Comparison of ENCODE assay signal across 10 mouse cellular contexts in genomic region chr6:39574951-39575350, GRCm38 (mm10). TPM values are rescaled to one million over a fixed set of nuclear protein-coding genes. Genes with fewer than 3 reads are reported as not detected.
A peak's percentile ranks its signal among the peaks of the same experiment; 100 is the strongest.
DNase-seq lines count a peak whose midpoint lies in the region; ATAC-seq and TF ChIP-seq lines count a peak whose summit lies in the region.
"Had no signal": no experiment of that assay in that cellular context is flagged by ENCODE, and none has a peak within 500 bp of the region (broad histone marks: within the 10 kb centered on the region; RNA-seq: fewer than 3 reads in every experiment).

No protein-coding gene starts in this region.

- intact Hi-C loops in gastrocnemius, postnatal 36 days (cut with DNase I) = no loop called here

- no peak for TF ChIP-seq CTCF in kidney, postnatal 0 days (IDR thresholded peaks at IDR 0.05; ENCODE audit: low read depth)

- H3K9me3 ChIP-seq in kidney, postnatal 0 days (replicated peaks; ENCODE audit: low read length) = no peaks in the 10 kb centered on the region
- H3K9me3 ChIP-seq in embryonic facial prominence, embryonic 12.5 days = no peaks in the 10 kb centered on the region

- 67% methylated on average over 7 of the region's 7 CpGs for WGBS in kidney, postnatal 0 days
- WGBS in embryonic facial prominence, embryonic 12.5 days = 74% methylated on average over 7 of the region's 7 CpGs

- peaks cover 7% of the 10 kb centered on the region; the same call in 1 of the 2 replicates for H3K4me1 ChIP-seq in kidney, postnatal 0 days (replicated peaks; ENCODE audit: insufficient read depth, low read length)
- H3K4me1 ChIP-seq in embryonic facial prominence, embryonic 12.5 days = peaks cover 11% of the 10 kb centered on the region

- DNase-seq in kidney, postnatal 0 days (ENCODE audit: low spot score) = no peak
- DNase-seq in kidney, postnatal 36 days = no peak
- DNase-seq in induced T-regulatory cell, adult 2 months (ENCODE audit: low read depth) = peak; percentile 23
- DNase-seq in embryo, embryonic 11 days = no peak
- no peak for DNase-seq in right cerebral cortex, postnatal 4 days
- DNase-seq in gastrocnemius, postnatal 36 days = no peak
- DNase-seq: right cerebral cortex, adult 18-20 months had no signal

- peak overlapping the region; percentile 79; the same call in 1 of the 2 replicates for H3K9ac ChIP-seq in kidney, postnatal 0 days (ENCODE audit: low read depth, low read length)
- peak overlapping the region; percentile 83; the same call in 1 of the 2 replicates for H3K9ac ChIP-seq in embryonic facial prominence, embryonic 12.5 days

- H3K4me2 ChIP-seq in kidney, postnatal 0 days (ENCODE audit: low read length) = peak overlapping the region; percentile 84
- H3K4me2 ChIP-seq in embryonic facial prominence, embryonic 12.5 days (replicated peaks) = peak overlapping the region; percentile 86
- peak overlapping the region; percentile 84 for H3K4me2 ChIP-seq in myocyte (ENCODE audit: low read depth)

- H3K79me2 ChIP-seq in myocyte (ENCODE audit: control insufficient read depth, insufficient read depth) = no peaks in the 10 kb centered on the region

- H3K36me3 ChIP-seq in kidney, postnatal 0 days (ENCODE audit: insufficient read depth, low read length) = 0 out of 2 replicates have a peak, but pooled peaks cover 13% of the 10 kb centered on the region
- peaks cover 31% of the 10 kb centered on the region for H3K36me3 ChIP-seq in embryonic facial prominence, embryonic 12.5 days
- H3K36me3 ChIP-seq in myocyte (ENCODE audit: control insufficient read depth, insufficient read depth) = no peaks in the 10 kb centered on the region

- no peak overlapping the region for H3ac ChIP-seq in myocyte (ENCODE audit: control insufficient read depth, insufficient read length)

- peak overlapping the region; percentile 94; the same call in 1 of the 2 replicates for H3K27ac ChIP-seq in kidney, postnatal 0 days
- H3K27ac ChIP-seq in embryonic facial prominence, embryonic 12.5 days = no peak overlapping the region

- no peak for ATAC-seq in kidney, postnatal 0 days (replicated peaks; ENCODE audit: low FRiP score, low read depth)
- no peak for ATAC-seq in embryonic facial prominence, embryonic 12.5 days (ENCODE audit: insufficient number of reproducible peaks, insufficient read depth, low FRiP score, low TSS enrichment)

- no peak for TF ChIP-seq POLR2A in myocyte (IDR thresholded peaks at IDR 0.05; ENCODE audit: insufficient read length, low read depth)

- H3K27me3 ChIP-seq in kidney, postnatal 0 days (ENCODE audit: insufficient read depth, low read length) = no peaks in the 10 kb centered on the region
- H3K27me3 ChIP-seq in embryonic facial prominence, embryonic 12.5 days = no peaks in the 10 kb centered on the region
- H3K27me3 ChIP-seq in myocyte (ENCODE audit: control insufficient read depth, insufficient read depth, insufficient read length) = no peaks in the 10 kb centered on the region

- H3K4me3 ChIP-seq in kidney, postnatal 0 days (replicated peaks; ENCODE audit: low read depth, low read length) = peak overlapping the region; percentile 78
- H3K4me3 ChIP-seq in embryonic facial prominence, embryonic 12.5 days = peak overlapping the region; percentile 85
- H3K4me3 ChIP-seq in myocyte = peak overlapping the region; percentile 61

TF ChIP-seq in myocyte, 11 proteins besides CTCF, POLR2A, EP300 and RAD21:
- TF ChIP-seq USF1 (IDR thresholded peaks at IDR 0.05; ENCODE audit: low read depth) = no peak
- no peak for TF ChIP-seq CEBPB (IDR thresholded peaks at IDR 0.05; ENCODE audit: insufficient read depth, poor library complexity, severe bottlenecking)
- no peak for TF ChIP-seq SRF (IDR thresholded peaks at IDR 0.05; ENCODE audit: control insufficient read depth, insufficient read length, low read depth)
- no peak for TF ChIP-seq POLR2AphosphoS2 (IDR thresholded peaks at IDR 0.05; ENCODE audit: insufficient read length, low read depth)
- no peak for TF ChIP-seq REST (IDR thresholded peaks at IDR 0.05; ENCODE audit: insufficient read depth, insufficient read length)
- no peak for TF ChIP-seq MYOD1 (IDR thresholded peaks at IDR 0.05; ENCODE audit: control insufficient read depth in 1 of 3, insufficient read length in 2 of 3, low read depth in 2 of 3)
- no peak for TF ChIP-seq MAX (IDR thresholded peaks at IDR 0.05; ENCODE audit: low read depth)
- TF ChIP-seq TCF12 (IDR thresholded peaks at IDR 0.05; ENCODE audit: insufficient read depth, poor library complexity, severe bottlenecking) = no peak
- no peak for TF ChIP-seq MYOG (IDR thresholded peaks at IDR 0.05; ENCODE audit: control insufficient read depth in 1 of 3, insufficient read depth in 1 of 3, insufficient read length in 2 of 3, low read depth in 2 of 3)
- no peak for TF ChIP-seq TCF3 (IDR thresholded peaks at IDR 0.05; ENCODE audit: insufficient read length, low read depth)
- TF ChIP-seq E2F4 (IDR thresholded peaks at IDR 0.05; ENCODE audit: insufficient read depth) = no peak

RNA-seq across cellular contexts. Expression of gene Adck2, which starts 1.3 kb away (rescaled TPM):
- polyA plus RNA-seq in kidney, postnatal 0 days (2015; fragmentation: Nextera tagmentation; extraction: Ambion mirVana) = 25.8 and 33.1 TPM in 2 replicates
- polyA plus RNA-seq in embryonic facial prominence, embryonic 12.5 days (2016; fragmentation: Nextera tagmentation; extraction: Ambion mirVana) = 40.5 and 41.1 TPM in 2 replicates
- polyA plus RNA-seq in myocyte (2012; fragmentation: generic; extraction: Trizol) = 11.0 TPM
- total RNA-seq in gastrocnemius, postnatal 36 days (2021) = 1 to 10 TPM; 3.9 to 6.9 TPM

RNA-seq across cellular contexts. Expression of gene Gm42420, which starts 10.6 kb away (rescaled TPM):
- polyA plus RNA-seq in kidney, postnatal 0 days (2015; fragmentation: Nextera tagmentation; extraction: Ambion mirVana) = 0.97 TPM in 1 of 2 replicates, not detected in the other
- polyA plus RNA-seq in embryonic facial prominence, embryonic 12.5 days (2016; fragmentation: Nextera tagmentation; extraction: Ambion mirVana) = 1.9 TPM in 1 of 2 replicates, not detected in the other
- polyA plus RNA-seq in myocyte (2012; fragmentation: generic; extraction: Trizol) = 0.22 TPM
- total RNA-seq in gastrocnemius, postnatal 36 days (2021) = under 1 TPM in 1 of 2 experiments, not detected in 1; 0.64 TPM
- total RNA-seq: adrenal gland, postnatal 25 days had no signal

RNA-seq across cellular contexts. Expression of gene Dennd2a, which starts 17.3 kb away (rescaled TPM):
- 12.8 and 13.3 TPM in 2 replicates for polyA plus RNA-seq in kidney, postnatal 0 days (2015; fragmentation: Nextera tagmentation; extraction: Ambion mirVana)
- 36.1 and 37.7 TPM in 2 replicates for polyA plus RNA-seq in embryonic facial prominence, embryonic 12.5 days (2016; fragmentation: Nextera tagmentation; extraction: Ambion mirVana)
- 8.4 TPM for polyA plus RNA-seq in myocyte (2012; fragmentation: generic; extraction: Trizol)
- total RNA-seq in gastrocnemius, postnatal 36 days (2021) = 1 to 10 TPM; 3.0 to 3.2 TPM

RNA-seq across cellular contexts. Expression of gene Ndufb2, which starts 17.4 kb away (rescaled TPM):
- polyA plus RNA-seq in kidney, postnatal 0 days (2015; fragmentation: Nextera tagmentation; extraction: Ambion mirVana) = 518 and 575 TPM in 2 replicates
- polyA plus RNA-seq in embryonic facial prominence, embryonic 12.5 days (2016; fragmentation: Nextera tagmentation; extraction: Ambion mirVana) = 299 and 324 TPM in 2 replicates
- 267 TPM for polyA plus RNA-seq in myocyte (2012; fragmentation: generic; extraction: Trizol)
- 100 to 1,000 TPM; 403 to 433 TPM for total RNA-seq in gastrocnemius, postnatal 36 days (2021)
